Mouse (Mus musculus) layer of hippocampus, adult 18-20 months (tissue): ENCODE results near the gene Rora. TPM values are rescaled to one million over a fixed set of nuclear protein-coding genes. Genes with fewer than 3 reads are reported as not detected.

Source experiments
- DNase-seq, 2 experiments: peaks; one replicate each; pipeline ENCODE4 v3.0.0; 2022; ENCODE audit warnings: low spot score in 2 of 2
- total RNA-seq, 2 experiments: library from RNA; stranded (reverse); gene quantifications; 2 replicates each; pipeline ENCODE4 v1.2.3; 2021

The Rora gene
- total RNA-seq, 2 experiments from 2014 or later = 30.2 to 35.5 TPM

GRCm38 (mm10) chr9:68745931-68746646 lies 92.5 kb downstream of the Rora start:
- peak in 1 of 2 experiments; percentile 19 for DNase-seq

GRCm38 (mm10) chr9:68756976-68757375 lies 103.4 kb downstream of the Rora start:
- no peak for DNase-seq

- DNase-seq = no peak
Observed at GRCm38 (mm10) chr9:68759324-68759723, 105.7 kb downstream of the Rora start.

GRCm38 (mm10) chr9:68760329-68760728 lies 106.7 kb downstream of the Rora start:
- DNase-seq = no peak

- DNase-seq = no peak
Observed at GRCm38 (mm10) chr9:68760876-68761275, 107.3 kb downstream of the Rora start.

- DNase-seq = no peak
Observed at GRCm38 (mm10) chr9:68761672-68762071, 108.1 kb downstream of the Rora start.

GRCm38 (mm10) chr9:68765595-68765994 lies 112.0 kb downstream of the Rora start:
- no peak for DNase-seq

- no peak for DNase-seq
Observed at GRCm38 (mm10) chr9:68769638-68770037, 116.1 kb downstream of the Rora start.

GRCm38 (mm10) chr9:68771383-68771782 lies 117.8 kb downstream of the Rora start:
- no peak for DNase-seq

- DNase-seq = no peak
Observed at GRCm38 (mm10) chr9:68773770-68774169, 120.2 kb downstream of the Rora start.

- no peak for DNase-seq
Observed at GRCm38 (mm10) chr9:68782011-68782410, 128.4 kb downstream of the Rora start.

GRCm38 (mm10) chr9:68782604-68783003 lies 129.0 kb downstream of the Rora start:
- DNase-seq = no peak

- DNase-seq = no peak
Observed at GRCm38 (mm10) chr9:68783246-68783645, 129.7 kb downstream of the Rora start.

- DNase-seq = no peak
Observed at GRCm38 (mm10) chr9:68786614-68787293, 133.2 kb downstream of the Rora start.

GRCm38 (mm10) chr9:68787665-68788064 lies 134.1 kb downstream of the Rora start:
- no peak for DNase-seq

- no peak for DNase-seq
Observed at GRCm38 (mm10) chr9:68790922-68791321, 137.3 kb downstream of the Rora start.

- DNase-seq = peak in 1 of 2 experiments; percentile 14
Observed at GRCm38 (mm10) chr9:68791982-68792540, 138.5 kb downstream of the Rora start.

GRCm38 (mm10) chr9:68795314-68795713 lies 141.7 kb downstream of the Rora start:
- no peak for DNase-seq

- no peak for DNase-seq
Observed at GRCm38 (mm10) chr9:68798221-68798620, 144.6 kb downstream of the Rora start.

- DNase-seq = peak; percentile 49 to 75
Observed at GRCm38 (mm10) chr9:68799065-68799464, 145.5 kb downstream of the Rora start.

GRCm38 (mm10) chr9:68804229-68804628 lies 150.6 kb downstream of the Rora start:
- DNase-seq = no peak

GRCm38 (mm10) chr9:68805776-68806175 lies 152.2 kb downstream of the Rora start:
- DNase-seq = no peak
